Mouse (Mus musculus) neural tube, embryonic 14.5 days (tissue): ENCODE measurements around the gene Zfp777. TPM values are rescaled to one million over a fixed set of nuclear protein-coding genes. Genes with fewer than 3 reads are reported as not detected.

Experiments used
- ATAC-seq: fragments of 200-750 bp; cut with Nextera tagmentation; 2 replicates; pipeline ENCODE4 v1.8.0; 2017; ENCODE audit warnings: low read depth, mild to moderate bottlenecking, moderate TSS enrichment, moderate library complexity
- H3K27ac ChIP-seq: fragments of 300-500 bp; sonication (generic); 2 replicates; pipeline ENCODE4 v1.5.1; 2014; ENCODE audit warnings: low read depth, mild to moderate bottlenecking, control low read depth, low read length, moderate library complexity, mixed read lengths
- H3K27me3 ChIP-seq: fragments of 300-500 bp; sonication (generic); 2 replicates; pipeline ENCODE4 v1.6.1; 2014; ENCODE audit warnings: low read length; ENCODE audit not compliant: control insufficient read depth, insufficient read depth
- H3K36me3 ChIP-seq: fragments of 300-500 bp; sonication (generic); 2 replicates; pipeline ENCODE4 v1.6.1; 2014; ENCODE audit warnings: low read length, mixed read lengths; ENCODE audit not compliant: control insufficient read depth, insufficient read depth
- H3K4me1 ChIP-seq: fragments of 300-500 bp; sonication (generic); 2 replicates; pipeline ENCODE4 v1.6.1; 2014; ENCODE audit warnings: low read length; ENCODE audit not compliant: control insufficient read depth, insufficient read depth
- H3K4me2 ChIP-seq: fragments of 300-500 bp; sonication (generic); 2 replicates; pipeline ENCODE4 v1.6.1; 2014; ENCODE audit warnings: mild to moderate bottlenecking, low read depth, low read length, control low read depth
- H3K4me3 ChIP-seq: fragments of 300-500 bp; sonication (generic); 2 replicates; pipeline ENCODE4 v1.5.1; 2014; ENCODE audit warnings: low read depth, low read length, control low read depth, mixed read lengths
- H3K9ac ChIP-seq: fragments of 300-500 bp; sonication (generic); replicated peaks from 2 replicates; pipeline ENCODE4 v1.6.1; 2014; ENCODE audit warnings: low read depth, mild to moderate bottlenecking, control low read depth, low read length, mixed read lengths
- H3K9me3 ChIP-seq: fragments of 300-500 bp; sonication (generic); 2 replicates; pipeline ENCODE4 v1.6.1; 2016; ENCODE audit warnings: low read length; ENCODE audit not compliant: control insufficient read depth
- WGBS: fragments of 180-500 bp; shearing (Covaris S2); extraction: QIAGEN DNeasy Blood & Tissue Kit; methylation state at CpG from one replicate; pipeline ENCODE4 v1.1.7; 2014; 5-methylcytosine and 5-hydroxymethylcytosine counted together
- polyA plus RNA-seq: library from polyadenylated mRNA; unstranded; fragments of >200 nt; fragmentation: Nextera tagmentation; extraction: Ambion mirVana; gene quantifications from 2 replicates; pipeline ENCODE4 v1.2.1, GENCODE M21; 2014

The Zfp777 gene
- 12.1 and 12.4 TPM in 2 replicates for polyA plus RNA-seq

DNA sequence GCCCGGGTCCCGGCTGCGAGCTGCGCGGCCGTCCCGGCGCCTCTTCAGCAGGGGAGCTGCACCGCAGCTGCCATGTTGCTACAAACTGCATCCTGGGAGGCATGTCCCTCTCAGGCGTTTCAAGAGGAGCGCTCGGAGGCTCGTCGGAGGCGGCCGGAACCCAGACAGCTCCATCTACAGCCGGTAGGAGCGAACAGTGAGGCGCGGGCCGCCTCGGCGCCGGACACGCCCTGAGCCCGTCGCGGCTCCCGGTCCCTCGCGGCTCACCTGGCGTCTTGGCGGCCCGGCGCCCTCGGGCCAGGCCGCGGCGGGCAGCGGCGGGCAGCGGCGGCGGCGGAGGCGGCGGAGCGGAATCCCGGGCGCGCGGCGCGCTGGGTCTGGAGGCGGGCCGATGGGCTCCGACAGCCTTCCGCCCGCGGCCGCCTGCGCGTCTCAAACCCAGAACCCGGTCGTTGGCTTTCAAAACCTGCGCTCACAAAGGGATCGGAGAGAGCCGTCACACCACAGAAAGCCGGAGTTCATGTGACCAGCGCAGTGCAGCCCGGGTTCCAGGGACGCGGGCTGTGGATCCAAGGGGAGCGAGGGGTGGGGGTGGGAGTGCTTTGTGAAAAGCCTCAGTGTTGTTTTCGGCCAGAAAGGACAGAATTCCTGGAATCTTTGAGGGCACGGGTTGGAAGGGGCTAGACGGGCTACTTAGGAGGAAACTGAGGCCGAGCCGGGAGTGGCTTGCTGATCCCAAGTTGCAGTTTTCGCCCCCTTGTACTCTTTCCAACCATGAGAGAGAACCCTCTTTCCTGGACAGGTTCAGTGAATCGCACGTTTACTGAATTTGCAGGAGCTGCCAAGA, at the start of gene Zfp777:
Gene Zfp777, minus strand, starts transcription at position 486 of the 847 bp plus-strand sequence.
- WGBS, result under 1% methylated on average over 76 of the region's 82 CpGs
- H3K27ac ChIP-seq, result peak within 1 kb of the TSS; percentile 88

DNA sequence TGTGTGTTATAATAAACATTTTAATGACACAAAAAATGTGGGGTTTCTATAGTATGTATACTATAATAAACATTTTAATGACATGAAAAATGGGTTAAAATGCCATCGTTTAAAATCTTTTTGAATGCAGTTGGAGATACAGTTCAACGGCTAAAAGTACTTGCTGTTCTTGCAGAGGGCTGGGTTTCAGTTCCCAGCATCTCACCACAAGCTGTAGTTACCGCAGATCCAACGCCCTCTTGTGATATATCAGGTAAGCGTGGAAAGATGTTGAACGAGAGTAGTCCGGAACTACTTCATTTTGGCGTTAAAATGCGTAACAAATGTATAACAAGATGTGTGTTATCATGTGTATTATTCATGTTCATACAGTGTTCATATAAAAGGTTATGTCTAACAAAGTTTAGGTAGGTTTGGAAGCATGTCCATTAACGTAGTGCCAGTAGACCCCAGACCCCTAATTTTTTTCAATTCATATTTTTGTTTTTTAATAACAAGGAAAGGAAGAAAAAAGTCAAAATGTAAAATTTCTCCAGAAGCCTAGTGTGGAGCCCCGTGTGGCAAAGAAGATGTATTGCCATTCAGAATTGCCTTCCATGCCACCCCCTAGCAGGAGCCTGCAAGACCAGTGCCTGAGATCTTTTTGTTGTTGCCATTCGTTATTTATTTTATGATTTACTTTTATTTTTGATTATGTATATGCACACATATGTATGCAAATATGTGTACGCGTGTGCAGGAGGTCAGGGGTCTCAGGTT, 38.4 kb upstream of the Zfp777 start:
- no peak overlapping the region for H3K9ac ChIP-seq
- ATAC-seq, result no peak
- no peaks in the 10 kb centered on the region for H3K9me3 ChIP-seq

More for the DNA sequence above, at the start of gene Zfp777:
- peak within 1 kb of the TSS; percentile 79 for H3K4me3 ChIP-seq
- no peaks in the 10 kb centered on the region for H3K27me3 ChIP-seq
- peak within 1 kb of the TSS; percentile 67 for H3K4me2 ChIP-seq
- peaks cover 6% of the 10 kb centered on the region for H3K36me3 ChIP-seq
- 0 out of 2 replicates have a peak, but pooled peaks cover 3% of the 10 kb centered on the region for H3K4me1 ChIP-seq
- peak; percentile 92 for ATAC-seq
- peak within 1 kb of the TSS; percentile 88 for H3K9ac ChIP-seq
- H3K9me3 ChIP-seq, result no peaks in the 10 kb centered on the region

DNA sequence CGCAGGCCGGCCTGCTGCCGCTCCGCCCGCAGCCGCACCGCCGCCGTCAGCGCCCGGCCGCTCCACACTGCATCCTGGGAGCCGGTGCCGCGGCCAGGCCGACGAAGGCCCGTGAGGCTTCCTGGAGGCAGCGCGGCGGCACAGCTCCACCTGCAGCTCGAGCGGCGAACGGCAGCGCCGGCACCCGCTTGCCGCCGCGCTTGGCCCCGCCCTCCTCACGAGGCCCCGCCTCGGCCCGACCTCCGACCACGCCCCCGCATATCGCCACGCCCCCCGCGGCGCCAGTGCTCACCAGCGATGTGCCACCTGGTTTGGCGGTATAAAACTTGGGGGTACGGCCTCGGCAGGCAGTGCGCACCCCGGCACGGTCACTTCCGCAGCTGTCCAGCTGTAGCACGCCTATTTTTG, 37.8 kb upstream of the Zfp777 start, which contains the start of gene Zfp746:
Gene Zfp746, minus strand, starts transcription at position 123 of the 408 bp plus-strand sequence.
- H3K4me1 ChIP-seq, result peaks cover 7% of the 10 kb centered on the region
- H3K27ac ChIP-seq, result peak within 1 kb of the TSS; percentile 84
- no peaks in the 10 kb centered on the region for H3K9me3 ChIP-seq
- H3K4me2 ChIP-seq, result peak within 1 kb of the TSS; percentile 75
- no peaks in the 10 kb centered on the region for H3K27me3 ChIP-seq
- peak; percentile 95 for ATAC-seq
- peaks cover 17% of the 10 kb centered on the region for H3K36me3 ChIP-seq
- H3K9ac ChIP-seq, result peak within 1 kb of the TSS; percentile 94
- whole genome bisulfite sequencing, result under 1% methylated on average over 39 of the region's 53 CpGs
- peak within 1 kb of the TSS; percentile 73 for H3K4me3 ChIP-seq

More for the DNA sequence above, 38.4 kb upstream of the Zfp777 start:
- Histone ChIP-seq H3K4me3 (peak overlapping the region; percentile 73), H3K27me3 (no peaks in the 10 kb centered on the region), H3K36me3 (peaks cover 11% of the 10 kb centered on the region), H3K4me2 (peak overlapping the region; percentile 75), H3K27ac (no peak overlapping the region), H3K4me1 (peaks cover 7% of the 10 kb centered on the region)
- 43% methylated on average over 14 of the region's 14 CpGs for WGBS

DNA sequence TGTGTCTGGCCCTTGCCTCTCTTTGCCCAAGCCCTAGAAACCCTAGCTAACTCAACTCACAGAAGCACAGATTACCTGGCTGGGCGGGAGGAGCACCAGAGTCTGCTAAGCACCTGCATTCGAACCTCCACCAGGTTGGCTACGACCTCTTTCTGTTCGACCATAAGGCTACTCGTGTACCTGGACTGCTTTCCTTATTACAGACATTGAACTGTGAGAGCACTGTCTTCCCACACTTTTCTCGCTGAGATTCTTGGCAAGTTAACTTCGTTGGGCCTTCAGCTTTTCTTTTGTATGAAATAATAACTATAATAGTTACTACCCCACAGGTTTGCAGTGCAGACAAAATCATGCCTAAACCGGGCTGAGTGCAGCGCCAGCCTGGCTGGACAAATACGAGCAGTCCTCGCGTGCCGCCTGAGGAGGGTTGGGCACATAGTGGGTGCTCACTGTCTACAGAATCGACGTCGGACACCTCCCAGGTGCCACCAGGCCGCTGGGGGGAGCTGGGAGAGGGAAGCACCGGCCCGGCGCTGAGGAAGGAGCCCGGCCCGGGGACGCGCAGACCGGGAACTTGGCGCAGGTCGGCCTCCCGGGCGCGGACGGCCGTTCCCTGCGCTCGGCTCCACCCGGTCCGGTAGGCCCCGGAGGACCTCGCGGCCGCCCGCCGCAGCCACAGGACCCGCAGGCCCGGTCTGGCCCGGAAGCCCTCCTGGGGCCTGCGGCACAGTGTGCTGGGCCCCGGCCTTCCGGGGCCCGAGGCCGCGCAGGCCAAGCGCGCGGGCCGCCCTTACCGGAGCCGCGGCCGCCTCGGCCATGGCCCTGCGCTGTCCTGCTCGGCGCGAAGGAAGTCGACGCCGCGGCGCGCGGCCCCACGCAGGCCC, 37.1 kb upstream of the Zfp777 start:
- no peaks in the 10 kb centered on the region for H3K9me3 ChIP-seq
- peak; percentile 90 for ATAC-seq
- WGBS, result 5% methylated on average over 31 of the region's 72 CpGs

DNA sequence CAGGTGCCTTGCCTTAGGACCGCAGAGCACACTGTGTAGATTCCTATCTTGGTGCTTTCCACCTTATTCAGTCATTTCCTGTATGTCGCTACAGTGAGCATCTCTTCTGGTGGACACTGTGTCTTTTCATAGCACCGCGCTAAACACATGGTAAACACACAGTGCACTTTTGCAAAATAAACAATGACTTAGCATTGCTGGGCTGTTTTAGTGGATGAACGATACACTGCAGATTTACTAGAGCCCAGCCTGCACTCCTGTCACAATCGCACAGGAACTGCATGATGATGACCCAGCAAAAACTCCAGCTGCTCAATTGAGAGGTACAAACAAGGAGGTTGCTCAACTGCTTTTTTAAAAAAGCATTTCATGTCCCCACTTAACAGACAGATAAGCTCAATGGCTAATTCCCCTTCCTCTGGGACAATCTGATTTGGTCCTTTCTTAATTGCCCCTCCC, 35.1 kb upstream of the Zfp777 start:
- Histone ChIP-seq H3K9me3 (no peaks in the 10 kb centered on the region), H3K4me2 (no peak overlapping the region), H3K9ac (no peak overlapping the region), H3K36me3 (peaks cover 34% of the 10 kb centered on the region), H3K4me3 (no peak overlapping the region), H3K27ac (no peak overlapping the region), H3K4me1 (peaks cover 7% of the 10 kb centered on the region), H3K27me3 (no peaks in the 10 kb centered on the region)
- ATAC-seq, result no peak
- WGBS, result 91% methylated on average over 6 of the region's 6 CpGs

More for the DNA sequence above, 37.1 kb upstream of the Zfp777 start:
- Histone ChIP-seq H3K9ac (peak overlapping the region; percentile 94), H3K27ac (peak overlapping the region; percentile 84), H3K27me3 (no peaks in the 10 kb centered on the region), H3K4me2 (peak overlapping the region; percentile 75), H3K4me1 (peaks cover 7% of the 10 kb centered on the region), H3K4me3 (peak overlapping the region; percentile 73), H3K36me3 (peaks cover 21% of the 10 kb centered on the region)

DNA sequence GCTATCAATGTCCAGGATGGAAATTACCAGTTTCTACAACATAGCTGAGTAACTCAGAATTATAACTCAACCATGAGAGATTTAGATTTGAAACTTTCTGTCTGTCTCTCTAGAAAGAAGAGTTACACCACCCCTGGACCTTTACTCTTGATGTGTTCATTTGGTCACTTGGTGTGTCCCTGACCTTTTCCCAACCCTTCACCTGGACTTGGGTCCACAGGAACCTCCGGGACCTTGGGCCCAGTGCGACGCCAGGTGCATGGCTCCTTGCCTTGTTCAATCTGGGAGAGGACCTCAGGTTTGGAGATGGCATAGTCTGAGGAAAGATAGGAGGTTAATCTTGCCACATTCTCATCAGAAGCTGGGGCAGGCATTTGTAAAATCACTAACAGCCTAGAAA, 33.2 kb upstream of the Zfp777 start:
- H3K4me2 ChIP-seq, result no peak overlapping the region
- H3K4me1 ChIP-seq, result peaks cover 7% of the 10 kb centered on the region
- no peaks in the 10 kb centered on the region for H3K27me3 ChIP-seq
- peaks cover 50% of the 10 kb centered on the region for H3K36me3 ChIP-seq
- no peak overlapping the region for H3K27ac ChIP-seq
- H3K9me3 ChIP-seq, result no peaks in the 10 kb centered on the region
- no peak overlapping the region for H3K9ac ChIP-seq
- WGBS, result 94% methylated on average over 3 of the region's 3 CpGs
- no peak overlapping the region for H3K4me3 ChIP-seq
- no peak for ATAC-seq

DNA sequence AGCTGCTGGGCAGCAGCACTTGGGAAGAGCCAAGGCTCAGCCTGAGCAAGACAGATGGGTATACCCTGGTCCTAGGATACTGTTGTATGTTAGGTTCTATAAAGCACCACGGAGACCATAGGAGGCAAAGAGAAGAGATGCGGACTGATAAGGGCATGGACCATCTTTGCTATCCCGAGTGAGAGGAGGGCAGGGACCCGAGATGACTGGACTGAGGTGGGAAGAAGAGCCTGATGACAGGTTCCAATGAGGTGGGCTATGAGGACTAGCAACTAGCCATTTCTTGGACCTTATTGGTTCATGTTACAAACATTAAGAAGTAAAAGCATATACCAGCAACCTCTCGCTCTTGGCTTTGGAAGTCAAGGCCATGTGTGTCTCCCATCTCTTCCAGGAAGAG, 32.3 kb upstream of the Zfp777 start:
- no peaks in the 10 kb centered on the region for H3K27me3 ChIP-seq
- H3K4me2 ChIP-seq, result no peak overlapping the region
- 92% methylated on average over 5 of the region's 5 CpGs for WGBS
- H3K36me3 ChIP-seq, result peaks cover 55% of the 10 kb centered on the region
- H3K9ac ChIP-seq, result no peak overlapping the region
- no peaks in the 10 kb centered on the region for H3K9me3 ChIP-seq
- H3K4me1 ChIP-seq, result peaks cover 7% of the 10 kb centered on the region
- H3K27ac ChIP-seq, result no peak overlapping the region
- ATAC-seq, result no peak
- no peak overlapping the region for H3K4me3 ChIP-seq

DNA sequence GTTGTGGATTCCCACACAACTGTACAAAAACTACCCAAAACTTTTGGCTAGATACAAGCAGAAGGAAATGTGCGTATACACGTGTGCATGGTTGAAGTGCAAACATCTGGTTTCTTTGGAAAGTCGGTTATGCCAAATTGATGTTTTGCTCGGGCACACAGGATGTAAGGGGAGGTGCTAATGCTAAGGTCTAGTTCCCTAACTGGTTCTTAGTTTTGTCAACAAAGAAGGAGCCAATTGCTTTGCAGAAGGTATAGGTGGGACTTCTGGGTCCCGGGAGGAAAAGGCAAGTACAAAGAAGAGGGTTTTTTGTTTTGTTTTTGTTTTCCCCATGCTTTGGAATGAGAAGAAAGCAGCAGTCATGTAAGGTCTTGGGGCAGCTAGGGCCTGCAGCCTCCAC, 24.6 kb upstream of the Zfp777 start:
- Histone ChIP-seq H3K9me3 (no peaks in the 10 kb centered on the region), H3K9ac (no peak overlapping the region), H3K27ac (no peak overlapping the region), H3K4me2 (no peak overlapping the region), H3K4me3 (no peak overlapping the region), H3K36me3 (peaks cover 18% of the 10 kb centered on the region; the same call in 1 of the 2 replicates), H3K4me1 (no peaks in the 10 kb centered on the region), H3K27me3 (no peaks in the 10 kb centered on the region)
- 86% methylated on average over 5 of the region's 5 CpGs for WGBS
- no peak for ATAC-seq
